Mouse (Mus musculus) cerebellum, postnatal 36 days (tissue): ENCODE results near the gene BC052040.
A peak's percentile ranks its signal among the peaks of the same experiment; 100 is the strongest.

Experiments used
- DNase-seq, 2 experiments: peaks; one replicate each; pipeline ENCODE4 v3.0.0; 2021 to 2022; ENCODE audit warnings: mixed read lengths in 2 of 2

BC052040 gene

DNA sequence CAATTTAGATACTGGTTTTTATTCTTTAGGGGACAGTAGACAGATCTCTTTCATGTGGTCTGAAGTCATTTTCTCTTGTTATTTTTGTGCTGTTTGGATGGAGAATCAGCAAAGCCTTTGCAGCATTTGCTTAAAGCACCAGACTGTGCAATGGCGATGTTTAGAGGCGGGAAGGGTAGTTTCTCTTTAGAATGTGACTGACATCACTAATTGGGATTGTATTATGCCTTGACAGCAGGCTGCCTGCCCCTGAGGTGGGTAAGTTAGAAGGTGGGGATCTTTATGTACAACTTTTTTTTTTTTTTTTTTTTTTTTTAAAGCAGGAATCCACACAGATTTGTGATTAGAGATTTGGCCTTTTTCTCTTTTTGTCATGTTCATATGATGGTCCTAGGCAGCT is 20.6 kb downstream of the BC052040 start:
- DNase-seq, result no peak

DNA sequence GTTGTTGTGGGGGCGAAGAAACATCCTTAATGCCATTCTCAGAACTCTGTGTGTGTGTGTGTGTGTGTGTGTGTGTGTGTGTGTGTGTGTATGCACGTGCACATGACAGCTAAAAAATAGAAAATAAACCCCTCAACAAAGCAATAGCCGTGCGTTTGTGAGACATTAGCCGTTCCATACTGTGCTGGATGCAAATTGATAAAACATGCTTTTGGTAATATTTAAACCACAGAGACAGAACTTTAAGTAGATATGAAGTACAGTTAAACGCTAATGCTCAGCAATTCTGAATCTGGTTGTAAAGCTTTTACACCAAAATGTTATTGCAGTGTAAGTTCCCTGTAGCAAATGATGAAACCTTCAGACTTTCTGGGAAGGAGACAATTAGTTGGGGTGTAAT is 22.6 kb downstream of the BC052040 start:
- DNase-seq, result no peak

DNA sequence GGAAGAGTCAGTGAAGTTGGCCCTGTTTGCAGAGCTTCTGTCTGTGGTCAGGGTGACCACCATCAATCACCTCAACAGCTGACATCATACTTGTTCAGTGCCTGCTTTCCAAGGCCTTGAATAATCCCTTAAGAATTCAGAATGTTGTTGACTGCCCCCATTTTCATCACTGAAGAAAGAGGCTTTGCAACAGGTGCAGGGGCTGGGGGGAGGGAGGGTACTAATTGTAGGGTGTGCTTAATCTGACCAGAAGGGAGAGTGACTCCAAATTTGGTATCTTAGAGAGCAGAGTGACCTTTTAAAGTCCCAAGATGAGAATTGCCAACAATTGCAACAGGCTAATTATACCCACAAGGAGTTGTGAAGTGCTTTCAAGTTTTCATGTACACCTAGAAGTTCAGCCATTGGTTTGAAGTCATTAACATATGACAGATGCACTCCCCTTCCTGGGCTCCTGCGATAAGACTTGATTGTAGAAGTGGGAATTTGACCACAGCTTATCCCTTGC is 24.4 kb downstream of the BC052040 start:
- no peak for DNase-seq

DNA sequence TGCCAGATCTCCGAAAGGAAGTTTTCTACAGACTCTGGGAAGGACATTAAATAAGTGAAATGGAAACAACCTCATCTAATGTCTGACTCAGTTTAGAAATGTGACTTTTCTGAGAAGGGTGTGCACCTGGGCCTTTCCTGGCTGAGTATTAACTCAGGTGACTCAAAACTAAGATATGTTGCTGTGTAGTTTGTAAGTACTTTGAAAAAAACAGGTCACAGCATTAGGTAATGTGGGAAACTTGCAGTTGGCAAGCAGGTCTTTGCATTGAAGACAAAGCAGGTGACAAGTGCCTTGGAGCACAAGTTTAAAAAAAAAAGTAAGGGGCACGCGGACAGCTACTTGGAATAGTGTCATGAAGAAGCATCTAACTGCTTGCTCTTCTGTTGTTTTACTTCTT is 27.5 kb downstream of the BC052040 start:
- no peak for DNase-seq

DNA sequence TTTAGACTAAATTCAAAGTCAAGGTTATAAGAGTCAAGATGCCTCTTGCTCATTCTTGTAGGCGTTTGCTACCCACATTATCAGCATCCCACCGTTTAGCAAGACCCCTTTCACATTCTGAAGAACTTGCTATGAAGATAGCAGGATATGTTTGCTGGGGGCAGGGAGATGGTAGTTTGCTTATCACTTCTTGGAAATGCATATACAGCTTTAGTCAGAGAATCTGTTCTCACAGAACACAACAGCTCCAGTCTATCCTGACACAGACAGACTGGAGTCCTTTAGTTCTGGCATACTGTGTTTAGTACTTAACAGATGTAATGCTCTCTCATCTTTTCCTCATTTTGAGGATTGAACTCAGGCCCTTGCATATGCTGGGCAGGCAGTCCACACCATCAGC is 28.6 kb downstream of the BC052040 start:
- no peak for DNase-seq

DNA sequence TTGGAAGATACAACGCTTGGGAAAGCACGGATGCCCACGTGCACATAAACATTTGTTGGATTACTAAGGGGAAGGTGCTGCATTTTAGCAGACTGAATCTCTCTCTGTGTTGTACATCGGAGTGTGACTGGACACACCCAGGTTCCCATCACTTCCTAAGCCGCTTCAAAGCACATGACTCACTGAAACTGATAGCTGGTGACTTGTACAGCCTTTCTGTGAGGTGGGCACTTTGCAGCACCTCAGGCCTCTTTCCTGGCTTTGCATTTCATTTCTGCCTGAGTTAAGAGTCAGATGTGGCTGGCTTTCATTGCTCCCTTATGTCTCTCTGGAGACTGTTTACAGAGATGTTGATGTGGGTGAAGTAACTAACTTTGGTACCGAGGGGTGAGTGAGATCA is 29.0 kb downstream of the BC052040 start:
- DNase-seq, result no peak

DNA sequence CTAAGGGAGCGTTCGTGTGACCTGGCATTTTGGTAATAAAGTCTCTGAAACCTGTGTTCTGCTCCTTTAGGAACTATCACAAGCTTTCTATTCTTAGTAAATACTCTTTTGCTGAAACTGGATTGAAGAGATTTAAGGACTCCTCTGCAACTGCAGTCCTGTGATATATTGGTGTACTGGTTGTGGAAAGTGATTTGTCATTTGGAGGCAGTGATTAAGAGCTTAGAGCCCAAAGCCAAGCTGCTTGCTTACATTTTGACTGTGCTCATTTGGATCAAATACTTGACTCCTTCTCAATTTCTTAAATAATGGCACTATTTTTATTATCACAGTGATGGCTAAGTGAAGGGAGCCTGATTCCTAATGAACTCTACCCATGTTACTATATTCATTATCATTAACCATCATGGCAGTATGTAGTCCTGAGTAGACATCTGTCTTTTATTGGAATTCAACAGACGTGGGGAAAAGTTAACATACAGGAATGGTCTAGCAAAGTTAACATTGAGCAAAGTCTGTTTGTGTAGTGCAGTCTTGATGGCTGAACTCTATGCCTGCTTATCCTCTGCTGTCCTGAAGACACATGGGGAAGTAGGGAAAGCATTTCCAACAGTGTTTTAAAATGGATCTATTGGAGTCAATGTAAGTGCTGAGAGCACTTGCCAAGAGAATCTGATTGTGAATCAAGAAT is 32.5 kb downstream of the BC052040 start:
- no peak for DNase-seq

DNA sequence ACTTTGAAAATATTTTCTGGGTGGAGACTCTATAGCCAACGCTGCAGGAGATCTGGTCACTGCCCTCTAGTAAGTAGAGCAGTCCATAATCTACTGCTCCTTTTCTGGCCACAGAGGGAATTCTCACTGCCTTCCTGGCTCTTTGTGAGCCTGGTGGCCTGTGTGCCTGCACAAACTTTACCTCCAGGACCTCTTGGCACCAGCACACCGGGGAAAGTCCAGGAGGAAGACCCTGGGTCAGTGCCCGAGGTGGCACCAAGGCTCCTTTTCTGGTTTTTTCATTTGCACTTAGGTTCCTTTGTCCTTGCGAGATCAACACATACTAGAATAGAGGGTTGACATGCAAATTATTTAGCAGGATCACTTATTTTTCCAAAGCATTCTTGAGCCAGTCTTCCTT is 47.0 kb downstream of the BC052040 start:
- DNase-seq, result no peak

DNA sequence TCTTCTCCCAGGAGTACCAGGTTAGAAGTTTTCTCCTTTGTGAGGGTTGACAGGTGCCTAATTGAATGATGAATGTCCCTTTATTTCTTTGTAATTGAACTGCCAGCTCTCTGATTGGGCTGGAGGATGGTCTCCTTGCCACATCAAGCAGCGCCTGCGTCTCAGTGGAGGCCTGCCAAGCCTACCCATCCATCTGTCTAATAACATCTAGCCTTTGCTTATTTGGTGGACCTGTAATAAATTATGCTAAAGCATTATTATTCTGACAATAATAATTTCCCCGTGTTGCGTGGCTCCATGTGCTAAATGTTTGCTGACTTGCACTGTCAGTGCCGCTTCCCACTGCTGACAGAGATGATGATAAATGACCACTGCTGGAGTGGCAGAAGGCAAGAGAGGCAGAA is 49.5 kb downstream of the BC052040 start:
- DNase-seq, result peak in 1 of 2 experiments; percentile 2

DNA sequence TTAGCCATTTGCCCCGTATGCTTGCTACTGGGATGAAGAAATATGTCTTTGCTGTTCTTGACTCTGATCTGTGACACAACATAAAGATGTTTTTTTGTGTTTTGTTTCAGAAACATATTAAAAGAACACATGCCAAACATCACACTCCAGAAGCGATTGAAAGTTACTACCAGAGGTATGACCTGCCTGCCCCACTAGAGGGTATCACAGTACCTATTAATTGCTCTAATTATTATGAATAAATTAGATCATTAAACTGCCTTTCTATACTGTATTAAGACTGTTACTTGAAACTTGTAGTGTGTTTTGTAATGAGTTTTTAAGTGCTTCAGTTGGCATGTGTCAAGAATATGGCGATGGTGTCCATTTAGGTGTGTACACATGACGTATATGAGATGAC is 50.3 kb downstream of the BC052040 start:
- DNase-seq, result no peak

DNA sequence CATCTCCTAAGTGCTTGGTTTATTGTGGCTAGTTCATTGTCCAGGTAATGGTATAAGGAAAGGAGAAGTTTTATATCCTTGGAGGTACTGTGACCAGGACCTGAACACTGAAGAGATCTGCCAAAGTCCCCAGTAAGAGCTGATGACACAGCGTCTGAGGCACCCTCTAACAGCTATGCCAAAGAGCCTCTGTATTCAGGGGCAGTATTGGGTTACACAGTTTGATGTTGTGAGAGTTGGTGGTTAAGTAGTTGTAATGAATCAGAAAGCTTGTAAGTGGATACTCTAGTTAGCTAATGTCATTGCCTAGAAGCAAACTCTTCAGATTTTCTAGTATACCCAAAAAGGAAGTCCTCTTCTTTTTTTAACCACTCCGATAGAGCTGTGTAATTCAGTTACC is 68.7 kb downstream of the BC052040 start:
- DNase-seq, result no peak

DNA sequence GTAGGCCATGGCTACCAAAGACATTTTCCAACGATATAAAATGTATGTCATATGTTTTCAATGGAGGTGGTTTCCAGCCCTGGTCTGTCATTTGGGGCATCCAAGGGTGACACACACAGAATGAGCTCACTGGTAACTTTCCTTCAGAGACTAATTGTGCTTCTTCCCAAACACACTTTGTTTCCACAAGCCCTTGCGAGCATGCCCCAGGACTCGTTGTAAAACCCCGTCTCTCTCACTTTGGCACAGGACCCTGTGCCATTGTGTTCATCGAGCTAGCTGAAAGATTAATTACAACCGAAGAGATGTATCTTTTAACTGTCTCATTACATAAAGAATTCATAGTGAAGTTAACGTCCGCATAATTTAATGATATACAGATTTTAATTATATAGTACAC is 78.2 kb downstream of the BC052040 start:
- no peak for DNase-seq

DNA sequence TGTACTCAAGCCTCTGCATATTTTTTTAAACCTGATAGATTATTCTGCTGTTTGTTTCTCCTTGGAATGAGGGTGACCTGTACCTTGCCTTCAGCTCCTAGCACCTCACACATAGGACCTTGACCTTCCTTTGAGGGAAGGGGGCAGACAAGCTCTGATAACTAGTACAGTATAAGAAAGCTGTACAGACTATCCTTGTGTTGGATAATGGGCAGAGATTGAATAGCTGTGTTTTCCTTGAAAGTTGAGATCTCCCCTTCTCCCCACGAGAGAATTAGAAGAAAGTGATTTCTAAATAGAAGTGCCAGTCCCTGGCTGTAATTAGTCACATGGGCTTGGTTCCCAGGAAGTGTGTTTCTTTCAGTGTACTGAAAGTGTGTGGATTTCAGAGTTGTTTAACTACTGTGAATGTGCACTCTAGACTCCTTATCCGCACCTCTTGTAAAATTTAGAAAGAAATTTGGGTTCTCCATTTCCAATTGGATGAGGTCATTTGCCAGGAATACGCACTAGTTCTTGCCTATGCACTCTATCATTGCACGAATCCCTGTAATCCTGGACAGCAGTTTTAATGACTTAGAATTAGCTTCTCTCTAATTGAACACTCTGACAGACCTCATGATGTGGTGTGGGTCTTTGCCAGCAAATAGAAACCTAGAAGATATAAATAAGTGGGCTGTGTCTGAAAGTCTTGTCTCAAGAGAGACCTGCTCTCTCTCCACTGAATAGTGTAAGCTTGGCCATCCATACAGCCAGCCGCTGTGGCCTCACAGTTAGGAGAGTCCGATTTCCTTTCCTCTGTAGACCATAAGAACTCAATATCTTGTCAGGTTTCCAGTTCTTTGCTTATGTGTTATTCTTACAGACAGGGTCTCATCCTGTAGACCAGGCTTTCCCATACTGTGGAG is 79.0 kb downstream of the BC052040 start:
- no peak for DNase-seq

DNA sequence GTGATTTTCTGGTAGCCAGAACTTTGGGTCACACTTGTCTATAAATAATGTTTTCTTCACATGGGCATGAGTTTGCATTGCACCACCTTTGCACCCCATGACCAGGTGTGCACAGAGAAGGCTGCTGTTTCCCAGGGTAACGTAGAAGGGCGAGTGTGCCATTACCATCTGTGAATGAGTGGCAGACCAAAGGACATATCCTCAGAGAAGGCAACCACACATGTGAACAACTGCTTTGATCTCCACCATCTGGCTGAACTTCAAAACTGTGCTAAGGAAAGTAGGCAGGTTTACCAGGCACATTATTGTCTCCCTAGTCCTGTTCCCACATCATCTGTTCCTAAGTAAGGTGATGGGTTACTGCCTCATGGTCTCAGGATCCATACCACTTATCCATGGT is 86.0 kb downstream of the BC052040 start:
- DNase-seq, result no peak

DNA sequence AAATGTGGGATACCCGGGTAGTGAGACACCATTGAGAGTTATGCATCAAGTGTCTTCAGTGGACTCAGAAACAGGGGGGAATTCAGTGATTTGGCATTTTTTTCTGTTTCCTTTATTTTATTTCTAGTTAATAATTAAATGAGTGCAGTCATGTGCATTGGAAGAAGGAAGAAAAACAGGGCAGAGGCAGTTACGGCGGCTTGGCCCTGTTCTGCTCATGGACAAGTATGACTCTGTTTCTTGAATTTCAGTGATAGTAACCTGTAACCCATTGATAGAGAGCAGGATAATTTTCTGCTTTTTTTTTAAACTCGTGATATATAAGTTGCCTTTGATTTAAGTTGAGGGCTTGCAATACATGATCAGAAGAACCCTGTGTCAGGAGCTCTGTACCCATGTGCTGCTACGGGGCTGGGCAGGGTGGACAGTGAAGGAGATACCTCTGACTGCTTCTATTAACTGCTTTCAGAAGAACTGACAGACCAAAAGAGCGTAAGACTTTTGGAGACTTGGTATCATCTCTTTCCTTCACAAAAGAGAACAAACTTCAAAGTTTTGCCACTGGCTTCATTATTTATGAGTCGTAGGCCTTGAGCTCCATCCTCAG is 91.6 kb downstream of the BC052040 start:
- no peak for DNase-seq

DNA sequence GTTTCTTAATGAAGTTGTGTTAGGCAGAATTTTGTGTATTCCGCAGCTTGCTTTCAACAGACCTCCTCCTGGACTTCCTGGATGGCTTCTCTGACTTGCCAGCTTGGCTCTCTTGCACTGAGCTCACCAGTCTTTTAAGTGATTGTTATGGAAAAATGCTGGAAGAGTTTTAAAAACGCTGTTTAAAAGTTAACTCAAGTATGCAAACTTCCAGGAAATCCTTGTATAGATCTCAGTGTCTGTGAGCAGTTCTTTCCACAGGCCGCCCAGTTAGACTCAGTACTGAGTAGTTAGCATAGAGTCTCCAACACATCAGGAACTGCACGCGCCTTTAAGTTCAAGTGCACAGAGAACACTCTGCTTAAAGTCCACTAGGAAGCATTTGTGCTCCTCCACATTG is 97.3 kb downstream of the BC052040 start:
- no peak for DNase-seq

DNA sequence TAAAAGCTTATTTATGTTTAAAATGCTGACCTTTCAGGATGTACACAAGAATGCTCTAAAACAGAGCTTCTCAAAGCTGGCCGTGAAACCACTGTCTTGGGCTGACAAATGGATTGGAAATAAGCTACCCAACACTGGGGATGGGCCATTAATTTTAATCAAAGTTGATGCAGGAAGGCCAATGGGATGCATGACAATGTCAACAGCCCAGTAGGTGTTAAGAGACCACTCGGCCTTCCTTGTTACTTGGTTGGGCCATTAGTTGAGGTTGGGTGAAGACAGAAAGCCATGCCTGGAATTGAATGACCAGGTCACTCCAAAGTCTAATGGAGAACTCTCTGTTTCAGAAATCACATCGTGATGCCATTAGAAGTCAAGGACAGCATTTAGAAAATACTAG is 103.7 kb downstream of the BC052040 start:
- no peak for DNase-seq

DNA sequence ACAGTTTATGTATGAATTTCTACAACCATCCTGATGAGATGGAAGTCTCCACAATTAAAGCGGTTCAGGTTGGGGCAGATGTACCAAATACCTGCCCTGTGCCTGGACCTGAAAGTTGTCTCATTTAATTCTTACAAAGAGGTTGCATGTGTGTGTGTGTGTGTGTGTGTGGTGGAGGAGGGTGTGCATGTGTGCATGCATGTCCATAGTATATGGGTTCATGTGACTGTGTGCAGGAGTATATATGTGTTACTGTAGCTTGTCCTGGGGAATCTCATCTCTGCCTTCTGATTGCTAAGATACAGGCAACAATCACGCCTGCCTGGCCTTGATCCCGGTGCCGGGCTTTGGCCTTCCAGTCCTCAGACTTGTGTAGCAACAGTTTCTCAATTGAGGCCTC is 106.1 kb downstream of the BC052040 start:
- no peak for DNase-seq

DNA sequence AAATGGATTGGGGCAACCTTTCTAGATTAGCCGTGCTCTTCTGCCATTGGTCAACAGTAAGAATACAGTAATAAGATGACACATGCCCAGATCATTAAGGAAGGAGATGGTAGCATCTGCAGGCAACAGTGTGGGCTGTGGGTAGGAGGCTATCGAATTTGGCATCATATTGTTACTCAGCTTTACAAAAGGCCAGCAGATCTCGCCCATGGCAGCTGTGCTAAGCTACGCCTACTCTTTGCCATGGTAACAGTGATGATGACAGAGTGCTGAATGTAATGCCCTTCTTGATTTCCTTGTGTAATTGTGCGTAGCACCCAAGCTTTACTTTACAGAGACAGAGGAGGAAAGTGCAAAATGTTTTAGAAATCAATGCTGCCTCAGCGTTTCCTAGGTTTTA is 106.8 kb downstream of the BC052040 start:
- no peak for DNase-seq

DNA sequence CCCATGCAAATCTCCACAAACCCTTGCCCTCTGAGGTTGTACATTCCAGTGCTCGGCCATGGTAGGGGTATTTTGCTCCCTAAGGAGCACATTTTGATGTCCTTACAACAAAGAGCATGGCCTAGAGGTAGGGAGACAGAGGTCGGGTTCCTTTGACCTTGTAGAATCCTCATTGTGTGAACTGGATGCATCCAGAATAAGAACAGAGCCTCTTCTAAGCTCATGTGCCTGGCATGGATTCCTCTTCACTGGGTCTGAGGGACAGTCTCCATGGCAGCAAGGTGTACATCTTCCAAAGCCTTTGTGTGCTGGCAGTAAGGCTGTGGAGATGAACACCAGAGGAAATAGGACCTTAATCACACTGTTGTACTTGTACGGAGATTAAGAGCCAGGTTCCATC is 112.3 kb downstream of the BC052040 start:
- no peak for DNase-seq

DNA sequence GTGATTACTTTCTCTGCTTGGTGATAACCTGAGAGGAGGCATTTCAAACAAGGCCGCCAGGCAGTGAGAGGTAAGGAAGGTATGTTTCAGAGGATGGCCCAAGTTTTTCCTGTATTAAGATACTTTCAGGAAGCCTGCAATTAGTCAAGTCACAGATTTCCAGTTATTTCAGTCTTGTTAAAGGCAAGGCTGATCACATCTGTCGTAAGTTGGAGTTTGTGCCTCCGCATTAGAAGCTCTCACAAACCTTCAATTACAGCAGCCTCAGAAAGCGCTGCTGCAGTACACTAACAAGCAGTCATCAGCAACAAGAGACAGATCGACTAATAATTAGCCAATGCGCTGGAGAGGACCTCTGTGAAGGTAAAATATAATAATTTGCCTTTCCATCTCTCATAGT is 112.9 kb downstream of the BC052040 start:
- no peak for DNase-seq

DNA sequence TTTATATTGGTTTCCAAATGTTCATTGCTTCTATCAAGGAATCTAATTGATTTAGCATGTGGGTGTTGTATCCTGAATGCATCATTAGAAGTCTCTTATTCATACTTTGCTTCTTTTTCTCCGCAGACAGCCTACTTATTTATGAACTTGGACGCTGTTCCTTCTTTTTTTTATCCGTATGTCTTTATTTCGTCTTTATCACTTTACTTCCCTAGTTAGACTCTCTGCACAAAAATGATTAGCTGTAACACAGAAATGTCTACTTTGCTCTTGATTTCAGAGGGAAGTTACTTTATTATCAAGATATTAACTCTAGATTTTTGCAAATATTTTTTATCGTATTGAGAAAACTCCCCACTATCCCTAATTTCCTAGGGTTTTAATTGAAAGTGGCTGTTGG is 117.5 kb downstream of the BC052040 start:
- DNase-seq, result no peak

DNA sequence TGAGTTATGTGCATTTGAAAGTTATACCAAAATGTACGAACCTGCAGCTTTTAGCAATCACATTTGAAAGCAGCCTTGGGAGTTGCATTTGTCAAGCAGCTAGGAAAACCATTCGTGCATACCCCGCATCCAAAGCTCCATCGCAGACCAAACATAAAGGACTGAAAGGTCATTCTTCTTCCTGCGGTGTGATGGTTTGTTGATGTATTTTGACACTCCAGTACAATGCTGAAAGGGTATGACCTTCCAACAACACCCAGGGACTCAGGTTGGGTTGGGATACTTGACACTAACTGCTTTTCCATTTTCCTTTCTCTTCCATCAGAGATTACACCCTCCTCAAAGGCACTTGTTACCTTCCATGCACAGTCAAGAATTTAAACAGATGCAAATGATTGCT is 121.1 kb downstream of the BC052040 start:
- DNase-seq, result no peak

DNA sequence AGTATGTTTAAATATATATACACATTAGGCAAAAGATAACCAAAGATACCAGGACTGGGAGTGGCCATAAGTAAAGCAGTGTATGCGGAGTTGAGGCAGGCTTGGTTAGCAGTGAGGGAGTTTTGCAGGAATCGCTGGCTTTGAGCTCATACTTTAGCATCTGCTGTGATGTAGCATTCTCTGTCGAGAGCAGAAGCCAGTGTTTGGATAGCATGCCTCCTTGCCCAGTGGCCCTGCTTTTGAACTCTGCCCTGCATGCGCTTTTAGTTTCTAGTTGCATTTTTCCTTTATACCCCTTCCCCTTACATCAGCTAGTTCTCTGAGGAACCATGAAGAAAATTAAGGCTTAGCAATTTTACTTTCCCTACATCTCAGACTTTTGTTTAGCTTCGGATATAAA is 136.0 kb downstream of the BC052040 start:
- DNase-seq, result no peak
